Mouse (Mus musculus): Measurements from ENCODE around the gene Ercc1. TPM values are rescaled to one million over a fixed set of nuclear protein-coding genes. Genes with fewer than 3 reads are reported as not detected.

Ercc1 gene
- total and polyA plus RNA-seq, 3 experiments: 22.2 to 37.5 TPM; not detected in 1

DNA sequence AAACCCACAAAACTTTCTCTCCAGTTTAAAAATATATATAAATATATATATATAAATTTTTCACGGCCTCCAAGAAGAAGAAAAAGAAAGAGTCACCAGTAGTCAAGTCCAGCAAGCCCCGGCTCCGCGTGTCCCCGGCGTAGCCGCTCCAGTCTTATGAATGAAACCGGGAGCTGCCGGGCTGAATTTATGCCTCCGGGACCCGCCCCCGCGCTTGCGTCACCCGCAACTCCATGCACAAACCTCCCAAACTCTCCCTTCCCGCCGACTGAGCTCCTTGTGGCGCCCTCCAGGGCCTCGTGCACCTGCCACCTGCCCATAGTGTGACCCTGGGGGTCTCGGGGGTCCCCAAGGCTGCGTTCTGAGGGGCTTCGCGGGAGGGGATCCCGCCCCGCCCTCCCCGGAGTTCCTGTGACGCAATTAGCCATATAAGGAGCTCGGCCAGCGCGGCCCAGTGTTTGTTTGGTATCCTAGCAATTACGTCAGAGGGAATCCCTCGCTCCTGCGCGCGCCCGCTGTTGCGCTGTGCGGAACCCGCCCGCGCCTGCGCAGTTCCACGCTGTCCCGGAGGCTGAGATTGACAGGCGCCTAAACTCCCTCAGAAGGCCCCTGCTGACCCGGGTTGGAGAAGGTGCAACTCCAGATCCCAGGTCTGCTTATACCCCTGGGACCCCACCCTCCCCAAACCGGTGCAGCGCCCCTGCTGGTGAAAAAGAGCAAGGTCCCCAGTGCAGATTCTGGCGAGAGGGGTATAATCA lies 34.5 kb upstream of the Ercc1 start, which contains the start of gene Fosb (continued):
- TF ChIP-seq USF2 (IDR thresholded peaks at IDR 0.05; ENCODE audit: borderline replicate concordance in 1 of 2, insufficient read depth in 1 of 2, low read depth in 1 of 2, low read length in 2 of 2) (no peak), E2F4 (IDR thresholded peaks at IDR 0.05; ENCODE audit: borderline replicate concordance, low read depth, low read length) (peak; percentile 64; the same call in 1 of the 2 replicates), CHD2 (IDR thresholded peaks at IDR 0.05; ENCODE audit: low read length) (peak; percentile 24; the same call in 1 of the 2 replicates), TAL1 (IDR thresholded peaks at IDR 0.05; ENCODE audit: low read length) (no peak), POLR2AphosphoS2 (IDR thresholded peaks at IDR 0.05; ENCODE audit: low read length) (no peak), ETS1 (IDR thresholded peaks at IDR 0.05; ENCODE audit: low read depth, low read length) (peak; percentile 91), RCOR1 (IDR thresholded peaks at IDR 0.05; ENCODE audit: low read depth, low read length) (no peak), ELF1 (IDR thresholded peaks at IDR 0.05; ENCODE audit: low read depth, low read length) (no peak; the same call in 1 of the 2 replicates), NRF1 (IDR thresholded peaks at IDR 0.05; ENCODE audit: insufficient read depth, low read depth, low read length, poor library complexity, severe bottlenecking) (peak; percentile 88), MAFK (IDR thresholded peaks at IDR 0.05; ENCODE audit: borderline replicate concordance, low read depth, low read length) (no peak), TBP (IDR thresholded peaks at IDR 0.05; ENCODE audit: low read depth, low read length) (peak; percentile 79), GATA1 (IDR thresholded peaks at IDR 0.05; ENCODE audit: low read depth, low read length) (no peak), CHD1 (IDR thresholded peaks at IDR 0.05; ENCODE audit: low read depth, low read length) (no peak), MAX (IDR thresholded peaks at IDR 0.05; ENCODE audit: low read length) (peak; percentile 40; the same call in 1 of the 2 replicates)

DNA sequence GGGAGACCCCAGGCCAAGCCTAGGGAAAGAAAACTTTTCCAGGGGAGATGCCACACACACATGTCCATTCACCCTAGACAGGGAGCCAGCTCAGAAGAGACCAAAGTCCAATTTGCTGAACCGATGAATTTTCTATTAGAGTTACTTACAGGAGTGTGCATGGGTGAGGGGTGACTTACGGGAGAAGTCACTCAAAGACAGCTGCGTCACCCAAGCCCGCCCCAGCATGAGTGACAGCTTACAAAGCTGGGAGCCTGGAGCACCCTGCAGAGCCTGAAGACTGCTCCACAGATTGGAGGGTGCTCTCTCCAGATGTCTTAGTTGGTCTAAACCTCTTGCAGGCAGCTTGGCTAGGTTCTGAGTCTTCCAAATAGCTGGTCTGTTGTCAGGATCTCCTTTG lies 32.6 kb upstream of the Ercc1 start:
- no peak for DNase-seq (ENCODE audit: low read depth, low spot score)
- Histone ChIP-seq H3K79me2 (ENCODE audit: control insufficient read depth, insufficient read depth, low read length, poor library complexity) (no peaks in the 10 kb centered on the region; the same call in 1 of the 2 replicates), H3K4me1 (ENCODE audit: control insufficient read depth in 1 of 2, insufficient read depth in 2 of 2, low read length in 2 of 2) (peaks cover 0 to 9% of the 10 kb centered on the region in 2 experiments; a peak in 1 of 4 replicates), H3K9ac (ENCODE audit: control insufficient read depth, low read depth, low read length, poor library complexity, severe bottlenecking) (no peak overlapping the region), H3K27me3 (ENCODE audit: control insufficient read depth in 1 of 2, insufficient read depth in 2 of 2, low read length in 2 of 2) (peaks cover 6 to 7% of the 10 kb centered on the region in 2 experiments; a peak in 3 of 4 replicates), H3K36me3 (ENCODE audit: control insufficient read depth in 1 of 2, insufficient read depth in 2 of 2, low read length in 2 of 2) (no peaks in the 10 kb centered on the region), H3K27ac (ENCODE audit: control insufficient read depth, low read depth, low read length) (no peak overlapping the region), H3K4me3 (ENCODE audit: control insufficient read depth in 1 of 2, insufficient read depth in 1 of 2, low read depth in 2 of 2, low read length in 2 of 2) (no peak overlapping the region), H3K9me3 (replicated peaks; ENCODE audit: insufficient read depth, low read length) (no peaks in the 10 kb centered on the region)
- TF ChIP-seq MEF2A (IDR thresholded peaks at IDR 0.05; ENCODE audit: extremely low read depth, insufficient replicate concordance, low read depth, low read length, poor library complexity, severe bottlenecking) (no peak), MYC (IDR thresholded peaks at IDR 0.05; ENCODE audit: low read depth, low read length) (no peak), USF1 (IDR thresholded peaks at IDR 0.05; ENCODE audit: low read depth, low read length) (no peak), POLR2AphosphoS5 (IDR thresholded peaks at IDR 0.05; ENCODE audit: borderline replicate concordance, low read depth, low read length) (no peak), NELFE (IDR thresholded peaks at IDR 0.05; ENCODE audit: low read depth, low read length) (no peak), CTCF (IDR thresholded peaks at IDR 0.05 in 2 of 3, conservative IDR thresholded peaks at IDR 0.05 in 1 of 3; ENCODE audit: control insufficient read depth in 1 of 3, insufficient read depth in 1 of 3, low read depth in 2 of 3, low read length in 3 of 3, poor library complexity in 1 of 3, severe bottlenecking in 1 of 3) (no peak), MAZ (IDR thresholded peaks at IDR 0.05; ENCODE audit: low read depth, low read length) (no peak), MAFK (IDR thresholded peaks at IDR 0.05; ENCODE audit: borderline replicate concordance, low read depth, low read length) (no peak), SIN3A (IDR thresholded peaks at IDR 0.05; ENCODE audit: low read length) (no peak), JUND (IDR thresholded peaks at IDR 0.05; ENCODE audit: low read depth, low read length) (no peak), ZMIZ1 (IDR thresholded peaks at IDR 0.05; ENCODE audit: low read depth, low read length) (no peak), CHD1 (IDR thresholded peaks at IDR 0.05; ENCODE audit: low read depth, low read length) (no peak)
